Mouse (Mus musculus): ENCODE measurements around the gene Vat1. TPM values are rescaled to one million over a fixed set of nuclear protein-coding genes. Genes with fewer than 3 reads are reported as not detected.
"Not testable (repeated sequence)": the region's sequence is repeated elsewhere in the genome, so short reads cannot be mapped to it uniquely, and the experiment has no call there.

The Vat1 gene
- polyA plus RNA-seq, 1 experiment from 2014 or later = 62.3 TPM

DNA sequence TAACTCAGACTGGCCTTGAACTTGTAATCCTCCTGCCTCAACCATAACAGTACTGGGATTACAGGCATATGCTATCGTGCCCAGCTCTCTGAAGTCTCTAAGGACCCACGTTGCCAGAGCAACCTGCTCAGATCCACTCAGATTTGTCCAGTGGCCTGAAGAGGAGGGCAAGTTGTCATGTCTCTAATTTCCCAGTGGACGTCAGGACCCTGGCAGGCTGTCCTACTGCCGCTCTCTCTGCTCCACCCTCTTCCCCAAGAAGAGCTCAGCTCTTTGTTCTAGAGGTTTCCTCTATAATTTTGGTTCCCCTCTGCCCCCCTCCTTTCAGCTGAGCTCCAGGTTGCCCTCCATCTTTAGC lies 11.1 kb upstream of the Vat1 start:
- ATAC-seq (ENCODE audit: insufficient read depth, low FRiP score, low read depth) = no peak
- H3K27ac ChIP-seq = no peak overlapping the region
- no peaks in the 10 kb centered on the region; the same call in 1 of the 2 replicates for H3K4me1 ChIP-seq
- no peak overlapping the region for H3K4me2 ChIP-seq
- H3K36me3 ChIP-seq = no peaks in the 10 kb centered on the region
- H3K9me3 ChIP-seq = no peaks in the 10 kb centered on the region
- H3K9ac ChIP-seq = no peak overlapping the region
- H3K4me3 ChIP-seq (replicated peaks) = no peak overlapping the region
- H3K27me3 ChIP-seq (replicated peaks) = no peaks in the 10 kb centered on the region
- WGBS = 62% methylated on average over 4 of the region's 4 CpGs

DNA sequence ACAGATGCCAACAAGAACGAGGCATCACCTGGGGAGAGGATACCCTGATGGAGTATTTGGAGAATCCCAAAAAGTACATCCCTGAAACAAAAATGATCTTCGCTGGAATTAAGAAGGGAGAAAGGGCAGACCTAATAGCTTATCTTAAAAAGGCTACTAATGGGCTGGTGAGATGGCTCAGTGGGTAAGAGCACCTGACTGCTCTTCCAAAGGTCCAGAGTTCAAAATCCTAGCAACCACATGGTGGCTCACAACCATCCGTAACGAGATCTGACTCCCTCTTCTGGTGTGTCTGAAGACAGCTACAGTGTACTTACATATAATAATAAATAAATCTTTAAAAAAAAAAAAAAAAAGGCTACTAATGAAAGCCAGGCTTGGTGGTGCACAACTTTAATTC lies 10.3 kb upstream of the Vat1 start:
- ATAC-seq (ENCODE audit: insufficient read depth, low FRiP score, low read depth); H3K36me3 ChIP-seq: not testable (repeated sequence)

DNA sequence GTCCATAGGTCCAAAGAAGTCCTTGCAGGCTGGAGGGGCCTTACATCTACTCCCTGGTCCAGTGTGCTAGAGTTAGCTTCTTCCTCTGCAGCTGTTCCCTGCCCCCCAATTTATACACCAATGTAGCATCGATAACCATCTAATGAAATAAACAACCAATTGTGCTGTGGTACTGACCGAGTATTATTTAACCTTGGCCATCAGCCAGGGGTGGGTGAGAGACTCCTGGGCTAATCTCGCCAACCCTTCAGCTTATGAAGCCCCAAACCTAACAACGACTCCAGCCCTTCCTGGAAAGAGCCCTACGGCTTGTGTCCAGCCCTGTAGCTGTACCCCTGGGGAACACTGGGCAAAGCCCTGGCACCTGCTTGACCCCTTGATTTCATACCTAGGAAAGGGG lies 8.3 kb upstream of the Vat1 start:
- Histone ChIP-seq H3K27me3 (replicated peaks) (no peaks in the 10 kb centered on the region), H3K9me3 (no peaks in the 10 kb centered on the region)
- WGBS = 57% methylated on average over 5 of the region's 5 CpGs

More for the DNA sequence above, 10.3 kb upstream of the Vat1 start:
- not testable (repeated sequence) for H3K4me1 ChIP-seq; H3K27ac ChIP-seq; H3K4me2 ChIP-seq; H3K4me3 ChIP-seq (replicated peaks); H3K9me3 ChIP-seq; H3K9ac ChIP-seq; H3K27me3 ChIP-seq (replicated peaks)
- WGBS = 81% methylated on average over 4 of the region's 4 CpGs

DNA sequence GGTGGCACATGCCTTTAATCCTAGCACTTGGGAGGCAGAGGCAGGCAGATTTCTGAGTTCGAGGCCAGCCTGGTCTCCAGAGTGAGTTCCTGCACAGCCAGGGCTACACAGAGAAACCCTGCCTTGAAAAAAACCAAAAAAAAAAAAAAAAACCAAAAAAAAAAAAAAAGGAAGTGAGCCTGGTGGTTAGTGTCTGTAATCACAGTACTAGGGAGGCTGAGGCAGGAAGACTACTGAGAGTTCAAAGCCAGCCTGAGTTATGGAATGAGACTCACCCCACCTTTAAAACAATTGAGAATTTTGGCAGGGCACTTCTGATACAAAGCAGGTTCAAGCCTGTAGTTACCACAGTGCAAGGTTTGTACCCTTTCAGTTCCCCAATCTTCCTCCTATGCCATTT lies 7.7 kb upstream of the Vat1 start:
- H3K4me2 ChIP-seq; H3K36me3 ChIP-seq; H3K4me1 ChIP-seq; ATAC-seq (ENCODE audit: insufficient read depth, low FRiP score, low read depth); H3K9ac ChIP-seq; H3K27me3 ChIP-seq (replicated peaks); H3K4me3 ChIP-seq (replicated peaks); H3K9me3 ChIP-seq; H3K27ac ChIP-seq: not testable (repeated sequence)
- WGBS = 78% methylated on average over 1 of the region's 1 CpGs

More for the DNA sequence above, 8.3 kb upstream of the Vat1 start:
- Histone ChIP-seq H3K4me2 (no peak overlapping the region), H3K27ac (no peak overlapping the region), H3K4me3 (replicated peaks) (no peak overlapping the region), H3K36me3 (no peaks in the 10 kb centered on the region), H3K4me1 (no peaks in the 10 kb centered on the region), H3K9ac (no peak overlapping the region)
- ATAC-seq (ENCODE audit: insufficient read depth, low FRiP score, low read depth) = no peak

DNA sequence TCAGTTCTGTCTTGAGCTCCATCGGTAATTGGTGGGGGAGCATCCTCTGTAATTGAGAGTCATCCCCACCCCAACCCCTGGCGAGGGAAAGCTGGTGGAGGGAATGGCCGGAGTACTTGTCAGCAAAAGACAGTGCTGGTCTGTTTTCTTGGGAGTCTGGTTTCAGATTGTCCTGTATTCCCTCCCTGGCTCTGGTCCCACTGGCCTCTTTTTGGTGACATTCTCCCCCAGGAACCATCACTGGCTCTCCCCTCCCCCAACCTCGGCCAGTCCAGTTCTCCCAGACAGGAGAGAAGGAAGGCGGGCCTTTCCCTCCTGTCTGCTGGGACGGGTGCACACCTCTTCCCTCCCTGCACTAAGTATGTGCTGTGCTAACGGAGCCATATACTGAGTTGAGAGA lies 6.3 kb upstream of the Vat1 start:
- no peak for ATAC-seq (ENCODE audit: insufficient read depth, low FRiP score, low read depth)
- no peak overlapping the region for H3K4me3 ChIP-seq (replicated peaks)
- no peaks in the 10 kb centered on the region for H3K36me3 ChIP-seq
- H3K9me3 ChIP-seq = no peaks in the 10 kb centered on the region
- no peak overlapping the region for H3K4me2 ChIP-seq
- no peak overlapping the region for H3K9ac ChIP-seq
- WGBS = 51% methylated on average over 7 of the region's 7 CpGs
- no peak overlapping the region for H3K27ac ChIP-seq
- H3K4me1 ChIP-seq = peaks cover 8% of the 10 kb centered on the region
- H3K27me3 ChIP-seq (replicated peaks) = no peaks in the 10 kb centered on the region

DNA sequence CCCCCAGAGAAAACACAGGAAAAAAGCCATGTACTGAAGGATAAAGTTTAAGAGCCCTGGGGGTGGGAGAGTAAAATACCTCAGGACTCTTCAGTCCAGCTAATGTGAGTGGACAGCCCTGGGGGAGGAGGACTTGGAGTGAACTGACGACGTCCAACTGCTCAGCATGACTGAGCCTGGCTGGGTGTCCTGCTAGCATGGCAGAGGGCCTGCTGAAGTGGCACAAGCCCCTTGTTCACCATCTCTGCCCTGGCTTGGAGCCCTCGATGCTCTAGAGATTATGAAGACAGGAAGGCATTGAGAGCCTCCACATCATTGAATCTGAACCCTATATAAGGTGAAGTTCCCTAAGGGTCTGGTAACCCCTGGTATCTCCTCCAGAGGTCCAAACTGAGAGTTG lies 5.9 kb upstream of the Vat1 start:
- H3K9me3 ChIP-seq = no peaks in the 10 kb centered on the region
- ATAC-seq (ENCODE audit: insufficient read depth, low FRiP score, low read depth) = no peak
- H3K4me1 ChIP-seq = peaks cover 8% of the 10 kb centered on the region
- H3K4me2 ChIP-seq = no peak overlapping the region
- H3K27ac ChIP-seq = no peak overlapping the region
- H3K36me3 ChIP-seq = no peaks in the 10 kb centered on the region
- no peak overlapping the region for H3K4me3 ChIP-seq (replicated peaks)
- H3K9ac ChIP-seq = no peak overlapping the region
- H3K27me3 ChIP-seq (replicated peaks) = no peaks in the 10 kb centered on the region
- 63% methylated on average over 3 of the region's 3 CpGs for WGBS

DNA sequence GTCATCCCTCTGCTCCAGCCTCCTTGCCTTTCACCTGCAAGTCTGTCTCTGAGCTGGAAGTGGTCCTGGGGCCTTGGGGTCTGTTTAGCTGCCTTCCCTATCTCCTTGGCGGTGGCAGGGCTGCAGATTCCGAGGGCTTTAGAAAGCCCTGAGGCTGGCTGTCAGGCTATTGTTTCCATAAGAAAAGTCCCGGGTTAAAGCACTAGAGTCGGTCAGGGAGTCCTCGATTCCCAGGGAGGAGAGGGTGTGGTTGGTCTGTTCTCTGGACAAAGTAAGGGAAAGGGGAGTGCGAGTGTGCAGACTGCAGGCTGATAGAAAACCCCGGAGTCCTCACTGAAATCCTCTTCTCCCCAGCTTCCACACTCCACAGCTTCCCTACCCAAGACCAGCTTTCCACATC lies 4.2 kb upstream of the Vat1 start:
- Histone ChIP-seq H3K4me1 (peaks cover 14% of the 10 kb centered on the region), H3K9ac (no peak overlapping the region), H3K4me2 (no peak overlapping the region), H3K36me3 (no peaks in the 10 kb centered on the region), H3K4me3 (replicated peaks) (no peak overlapping the region), H3K27me3 (replicated peaks) (no peaks in the 10 kb centered on the region), H3K9me3 (no peaks in the 10 kb centered on the region), H3K27ac (no peak overlapping the region)
- WGBS = 53% methylated on average over 7 of the region's 7 CpGs
- ATAC-seq (ENCODE audit: insufficient read depth, low FRiP score, low read depth) = no peak

DNA sequence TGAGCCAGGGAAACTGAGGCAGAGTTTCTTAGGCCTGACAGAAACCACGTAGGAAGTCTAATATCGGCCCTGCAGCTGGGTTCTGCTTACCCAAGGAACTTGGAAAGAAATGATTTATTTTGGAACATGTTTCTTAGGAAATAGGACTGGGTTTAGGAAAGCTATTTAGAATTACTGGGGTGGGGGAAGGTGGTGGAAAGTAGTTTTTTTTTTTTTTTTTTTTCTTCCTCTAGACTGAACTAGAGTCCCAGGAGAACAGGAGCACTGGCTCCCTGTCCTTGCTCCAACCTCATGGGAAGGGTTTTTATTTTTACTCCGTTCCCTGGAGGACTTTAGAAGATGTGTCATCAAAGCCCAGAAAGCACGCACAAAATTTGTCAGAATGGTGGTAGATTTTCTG lies 3.1 kb upstream of the Vat1 start:
- H3K4me1 ChIP-seq = peaks cover 19% of the 10 kb centered on the region
- no peak overlapping the region for H3K27ac ChIP-seq
- no peaks in the 10 kb centered on the region for H3K9me3 ChIP-seq
- ATAC-seq (ENCODE audit: insufficient read depth, low FRiP score, low read depth) = no peak
- no peaks in the 10 kb centered on the region for H3K27me3 ChIP-seq (replicated peaks)
- H3K9ac ChIP-seq = no peak overlapping the region
- H3K4me3 ChIP-seq (replicated peaks) = peak overlapping the region; percentile 86
- peak overlapping the region; percentile 98 for H3K4me2 ChIP-seq
- WGBS = 60% methylated on average over 4 of the region's 4 CpGs
- H3K36me3 ChIP-seq = no peaks in the 10 kb centered on the region

DNA sequence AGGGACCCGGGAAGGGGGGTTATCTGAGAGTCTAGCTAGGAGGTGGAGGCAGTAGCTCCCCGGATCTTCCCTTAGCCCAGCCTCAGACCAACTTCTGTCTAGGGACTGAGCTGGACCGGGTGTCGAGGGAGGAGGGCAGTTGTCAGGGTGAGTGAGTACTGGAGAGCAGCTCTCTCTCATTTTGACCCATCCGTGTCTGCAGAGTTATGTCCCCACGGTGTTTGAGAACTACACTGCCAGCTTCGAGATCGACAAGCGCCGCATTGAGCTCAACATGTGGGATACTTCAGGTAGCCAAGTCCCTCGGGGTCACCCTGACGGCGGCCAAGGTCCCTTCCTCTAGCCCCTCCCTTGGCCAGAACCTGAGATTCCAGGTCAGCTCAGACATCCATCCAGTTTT lies 2.7 kb upstream of the Vat1 start:
- Histone ChIP-seq H3K27ac (peak overlapping the region; percentile 65; the same call in 1 of the 2 replicates), H3K4me2 (peak overlapping the region; percentile 98), H3K36me3 (no peaks in the 10 kb centered on the region), H3K4me3 (replicated peaks) (peak overlapping the region; percentile 86), H3K4me1 (peaks cover 23% of the 10 kb centered on the region), H3K9ac (no peak overlapping the region), H3K9me3 (no peaks in the 10 kb centered on the region), H3K27me3 (replicated peaks) (no peaks in the 10 kb centered on the region)
- no peak for ATAC-seq (ENCODE audit: insufficient read depth, low FRiP score, low read depth)
- 7% methylated on average over 13 of the region's 13 CpGs for WGBS

DNA sequence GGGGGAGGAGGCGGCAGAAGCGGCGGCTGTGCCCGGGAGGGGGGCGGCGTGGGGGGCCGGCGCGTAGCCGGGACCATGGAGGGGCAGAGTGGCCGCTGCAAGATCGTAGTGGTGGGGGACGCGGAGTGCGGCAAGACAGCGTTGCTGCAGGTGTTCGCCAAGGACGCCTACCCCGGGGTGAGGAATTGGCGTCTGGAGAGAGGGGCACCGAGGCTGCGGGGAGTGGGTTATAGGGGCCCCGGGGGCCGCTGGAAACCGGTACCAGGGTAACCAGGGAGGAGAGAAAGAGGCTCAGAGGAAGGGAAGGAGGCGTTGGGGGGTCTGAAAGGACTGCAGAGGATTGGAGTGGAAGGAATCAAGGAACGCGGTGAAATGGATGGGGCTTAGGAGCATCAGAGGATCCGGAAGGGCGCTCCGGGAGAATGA lies 2.2 kb upstream of the Vat1 start:
- H3K36me3 ChIP-seq = no peaks in the 10 kb centered on the region
- H3K4me1 ChIP-seq = peaks cover 28% of the 10 kb centered on the region
- peak overlapping the region; percentile 98 for H3K4me2 ChIP-seq
- no peaks in the 10 kb centered on the region for H3K9me3 ChIP-seq
- H3K27me3 ChIP-seq (replicated peaks) = no peaks in the 10 kb centered on the region
- ATAC-seq (ENCODE audit: insufficient read depth, low FRiP score, low read depth) = peak; percentile 5; the same call in 1 of the 2 replicates
- peak overlapping the region; percentile 65; the same call in 1 of the 2 replicates for H3K27ac ChIP-seq
- H3K4me3 ChIP-seq (replicated peaks) = peak overlapping the region; percentile 86
- H3K9ac ChIP-seq = peak overlapping the region; percentile 58
- 1% methylated on average over 29 of the region's 31 CpGs for WGBS

DNA sequence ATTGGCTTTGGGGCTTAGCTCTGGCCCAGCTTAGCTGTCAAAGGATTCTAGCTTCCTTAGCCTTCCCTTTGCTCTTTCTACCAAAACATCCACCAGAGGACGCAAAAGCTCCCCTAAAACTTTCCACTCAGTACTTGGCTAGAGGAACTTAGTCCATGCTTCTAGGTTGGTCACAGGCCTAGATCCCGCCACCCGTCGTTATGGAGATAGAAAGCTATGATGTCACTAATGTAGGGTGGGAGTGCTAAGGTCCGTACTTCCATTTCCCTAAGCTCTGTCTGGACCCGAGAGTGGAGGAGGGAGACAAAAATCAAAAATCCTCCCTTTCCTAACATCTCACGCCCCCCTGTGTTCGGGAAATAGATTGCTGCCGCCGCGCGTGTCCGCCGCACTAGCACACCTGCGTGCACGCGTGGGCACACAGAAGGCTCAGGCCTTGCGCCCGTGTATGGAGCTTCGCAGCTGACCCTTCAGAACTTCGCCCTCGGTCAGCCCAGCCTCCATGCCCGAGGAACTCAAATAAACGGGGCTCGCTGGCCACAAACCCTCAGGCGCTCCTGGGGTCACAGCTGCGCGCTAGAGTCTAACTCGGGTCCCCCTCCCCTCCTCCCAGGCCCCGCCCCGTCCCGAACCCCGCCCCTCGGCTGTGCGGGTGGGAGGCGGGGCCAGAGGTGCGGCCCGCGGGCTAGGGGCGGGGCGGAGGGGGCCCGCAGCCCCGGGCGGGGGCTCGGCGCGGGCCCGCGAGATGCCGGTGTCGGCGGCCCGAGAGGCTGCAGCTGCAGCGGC lies 1.6 kb upstream of the Vat1 start:
- H3K27ac ChIP-seq = peak overlapping the region; percentile 65; the same call in 1 of the 2 replicates

DNA sequence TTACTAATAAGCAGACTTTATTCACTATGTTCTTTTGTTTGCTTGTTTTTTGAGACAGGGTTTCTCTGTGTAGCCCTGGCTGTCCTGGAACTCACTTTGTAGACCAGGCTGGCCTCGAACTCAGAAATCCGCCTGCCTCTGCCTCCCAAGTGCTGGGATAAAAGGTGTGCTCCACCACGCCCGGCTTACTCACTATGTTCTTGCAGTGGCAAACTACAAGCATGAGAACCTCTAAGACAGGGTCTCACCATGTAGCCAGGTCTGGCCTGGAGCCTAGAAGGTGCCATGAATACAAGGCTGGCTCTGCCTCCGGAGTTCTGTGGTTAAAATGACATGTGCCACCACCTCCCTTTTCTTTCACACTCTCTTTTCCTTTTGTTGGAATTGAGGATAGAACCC lies 521 bp upstream of the Vat1 start:
- ATAC-seq (ENCODE audit: insufficient read depth, low FRiP score, low read depth); H3K9ac ChIP-seq: not testable (repeated sequence)
- WGBS = 62% methylated on average over 5 of the region's 5 CpGs

More for the DNA sequence above, 1.6 kb upstream of the Vat1 start:
- WGBS = under 1% methylated on average over 51 of the region's 54 CpGs
- no peaks in the 10 kb centered on the region for H3K27me3 ChIP-seq (replicated peaks)
- no peaks in the 10 kb centered on the region for H3K9me3 ChIP-seq
- ATAC-seq (ENCODE audit: insufficient read depth, low FRiP score, low read depth) = peak; percentile 65
- H3K9ac ChIP-seq = peak overlapping the region; percentile 58; the same call in 1 of the 2 replicates
- H3K36me3 ChIP-seq = no peaks in the 10 kb centered on the region
- peak overlapping the region; percentile 98 for H3K4me2 ChIP-seq
- H3K4me3 ChIP-seq (replicated peaks) = peak overlapping the region; percentile 86
- peaks cover 33% of the 10 kb centered on the region for H3K4me1 ChIP-seq

More for the DNA sequence above, 521 bp upstream of the Vat1 start:
- H3K4me1 ChIP-seq = peaks cover 38% of the 10 kb centered on the region
- H3K9me3 ChIP-seq; H3K36me3 ChIP-seq; H3K27ac ChIP-seq; H3K27me3 ChIP-seq (replicated peaks): not testable (repeated sequence)
- H3K4me2 ChIP-seq = peak overlapping the region; percentile 95
- H3K4me3 ChIP-seq (replicated peaks) = peak overlapping the region; percentile 89
